Mouse (Mus musculus): ENCODE results near the gene Alg12. TPM values are rescaled to one million over a fixed set of nuclear protein-coding genes. Genes with fewer than 3 reads are reported as not detected.
"Not testable (repeated sequence)": the region's sequence is repeated elsewhere in the genome, so short reads cannot be mapped to it uniquely, and the experiment has no call there.

Gene Alg12
- total RNA-seq, 2 experiments from 2014 or later: 10.3 to 18.2 TPM

DNA sequence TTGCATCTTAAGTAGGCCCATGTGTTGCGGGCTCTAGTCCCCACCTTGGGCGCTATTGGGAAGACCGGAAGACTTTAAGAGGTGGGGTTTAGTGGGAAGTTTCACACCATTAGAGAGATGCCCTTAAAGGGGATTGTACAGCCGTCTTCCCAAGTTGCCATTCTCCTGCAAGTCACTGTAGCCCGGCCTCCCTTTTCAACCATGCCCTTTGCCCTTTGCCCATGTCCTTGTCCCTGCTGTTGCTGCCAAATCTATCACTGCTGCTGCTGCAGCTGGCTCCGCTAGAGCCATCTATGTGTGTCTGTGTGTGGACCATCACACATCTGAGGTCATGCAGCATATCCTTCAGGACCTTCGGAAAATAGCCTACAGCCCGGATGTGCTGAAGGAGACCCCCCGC is 13.4 kb upstream of the Alg12 start:
- ATAC-seq (replicated peaks; ENCODE audit: poor library complexity): no peak

GRCm38 (mm10) chr15:88831482-88831881 is 12.4 kb upstream of the Alg12 start:
- ATAC-seq (replicated peaks; ENCODE audit: poor library complexity): no peak

GRCm38 (mm10) chr15:88830696-88831095 is 11.6 kb upstream of the Alg12 start:
- no peak for ATAC-seq (replicated peaks; ENCODE audit: poor library complexity)

- ATAC-seq (replicated peaks; ENCODE audit: poor library complexity): no peak
Observed at GRCm38 (mm10) chr15:88829791-88830440, 10.8 kb upstream of the Alg12 start.

DNA sequence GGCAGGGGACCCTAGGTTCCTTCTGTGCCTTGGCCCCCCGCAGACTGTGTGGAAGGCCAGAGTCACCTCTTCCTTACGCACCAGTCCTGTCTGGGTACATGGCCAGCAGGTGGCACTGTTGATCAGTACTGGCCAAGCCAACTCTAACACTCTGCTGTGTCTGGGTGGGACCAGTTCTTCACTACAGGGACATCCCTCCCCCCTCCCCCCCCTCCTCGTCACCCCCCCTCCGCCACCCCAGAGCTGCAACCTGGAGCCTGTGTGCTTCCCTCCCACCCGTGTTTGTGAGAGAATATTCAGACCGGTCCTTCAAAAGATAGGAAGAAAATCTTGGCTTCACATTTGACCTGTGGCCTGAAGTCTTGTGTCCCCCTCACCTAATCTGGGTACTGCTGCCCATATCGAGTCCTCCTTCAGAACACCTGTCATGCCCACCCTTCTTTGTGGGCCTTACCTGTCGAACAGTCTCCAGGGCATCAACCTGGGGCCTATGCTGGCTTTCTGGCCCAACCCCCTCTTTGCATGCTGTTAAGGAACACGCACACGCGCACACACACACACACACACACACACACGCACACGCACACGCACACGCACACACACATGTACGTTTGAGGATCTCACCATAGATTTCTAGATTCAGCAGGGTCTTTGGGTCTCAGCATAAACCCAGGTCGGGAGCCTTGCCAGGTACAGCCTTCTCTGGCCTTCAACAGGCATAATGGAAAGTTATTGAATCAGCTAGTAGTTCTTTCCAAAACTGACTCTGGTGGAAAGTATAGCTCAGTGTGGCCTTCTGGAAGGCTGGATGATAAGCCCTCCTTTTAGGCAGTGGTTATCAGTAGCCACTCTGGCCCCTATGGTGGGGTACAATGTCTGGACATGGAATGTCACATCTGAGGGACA is 9.9 kb upstream of the Alg12 start:
- peak; percentile 91 for ATAC-seq (replicated peaks; ENCODE audit: poor library complexity)

GRCm38 (mm10) chr15:88827991-88828799 is 9.1 kb upstream of the Alg12 start:
- peak; percentile 90 for ATAC-seq (replicated peaks; ENCODE audit: poor library complexity)

DNA sequence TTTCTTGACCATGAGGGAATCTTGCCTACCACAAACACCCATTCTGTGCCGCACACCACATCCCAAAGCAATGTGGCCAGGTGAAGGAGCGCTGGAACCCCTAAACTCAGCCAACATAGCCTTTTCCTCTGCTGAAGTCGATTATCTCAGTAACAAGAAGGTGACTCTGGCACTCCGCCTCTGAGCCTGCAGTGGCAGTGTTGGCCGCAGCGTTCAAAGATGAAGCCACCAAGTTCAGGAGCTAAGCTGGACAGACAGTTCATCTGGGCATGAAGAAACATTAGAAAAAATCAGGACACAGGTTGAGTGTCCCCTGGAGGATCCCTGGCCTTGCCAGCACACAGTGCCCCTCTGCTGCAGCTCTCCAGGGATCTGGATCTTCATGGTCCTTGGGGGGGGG is 8.3 kb upstream of the Alg12 start:
- no peak for ATAC-seq (replicated peaks; ENCODE audit: poor library complexity)

GRCm38 (mm10) chr15:88823376-88823775 is 4.3 kb upstream of the Alg12 start:
- ATAC-seq (replicated peaks; ENCODE audit: poor library complexity): no peak

- no peak for ATAC-seq (replicated peaks; ENCODE audit: poor library complexity)
Observed at GRCm38 (mm10) chr15:88822513-88822912, 3.4 kb upstream of the Alg12 start.

DNA sequence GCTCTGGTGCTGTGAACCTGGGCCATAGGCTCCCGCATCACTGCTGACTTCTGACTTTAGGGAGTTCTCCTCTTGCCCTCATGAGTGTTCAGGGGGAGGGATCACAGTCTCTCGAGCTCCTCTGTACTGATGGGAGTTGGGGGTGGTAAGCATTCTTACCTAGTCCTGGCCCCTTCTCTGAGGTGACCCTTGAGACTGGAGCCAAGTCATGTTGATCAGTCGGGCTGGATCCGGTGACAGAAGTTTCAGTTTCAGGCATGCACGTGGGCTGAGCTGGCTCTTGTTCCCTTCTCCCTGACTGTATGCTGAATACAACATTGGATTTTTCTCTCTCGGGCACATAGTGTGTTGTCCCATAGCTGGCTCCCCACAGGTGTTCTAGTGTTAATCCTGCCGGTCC is 2.3 kb upstream of the Alg12 start:
- ATAC-seq (replicated peaks; ENCODE audit: poor library complexity): no peak

DNA sequence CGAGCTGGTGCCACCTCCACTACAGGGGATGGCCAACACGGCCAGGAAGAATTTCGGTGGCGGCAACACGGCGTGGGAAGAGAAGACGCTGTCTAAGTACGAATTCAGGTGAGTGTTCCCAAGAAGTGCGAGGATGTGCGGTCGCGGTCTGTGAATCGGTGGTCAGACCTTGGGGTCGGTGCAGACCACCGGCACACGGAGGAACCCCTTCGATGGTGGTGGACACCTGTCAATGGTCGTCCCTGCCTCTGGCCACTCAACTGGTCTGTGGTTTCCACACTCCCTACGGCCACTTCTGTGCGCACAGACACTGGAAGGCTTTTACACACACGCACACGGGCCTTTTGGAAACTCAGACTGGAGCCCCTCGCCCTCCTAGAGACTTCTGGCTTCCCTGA is 787 bp upstream of the Alg12 start:
- no peak for ATAC-seq (replicated peaks; ENCODE audit: poor library complexity)

- peak; percentile 5; the same call in 1 of the 2 replicates for ATAC-seq (replicated peaks; ENCODE audit: poor library complexity)
Observed at GRCm38 (mm10) chr15:88815196-88815700, 3.9 kb downstream of the Alg12 start.

DNA sequence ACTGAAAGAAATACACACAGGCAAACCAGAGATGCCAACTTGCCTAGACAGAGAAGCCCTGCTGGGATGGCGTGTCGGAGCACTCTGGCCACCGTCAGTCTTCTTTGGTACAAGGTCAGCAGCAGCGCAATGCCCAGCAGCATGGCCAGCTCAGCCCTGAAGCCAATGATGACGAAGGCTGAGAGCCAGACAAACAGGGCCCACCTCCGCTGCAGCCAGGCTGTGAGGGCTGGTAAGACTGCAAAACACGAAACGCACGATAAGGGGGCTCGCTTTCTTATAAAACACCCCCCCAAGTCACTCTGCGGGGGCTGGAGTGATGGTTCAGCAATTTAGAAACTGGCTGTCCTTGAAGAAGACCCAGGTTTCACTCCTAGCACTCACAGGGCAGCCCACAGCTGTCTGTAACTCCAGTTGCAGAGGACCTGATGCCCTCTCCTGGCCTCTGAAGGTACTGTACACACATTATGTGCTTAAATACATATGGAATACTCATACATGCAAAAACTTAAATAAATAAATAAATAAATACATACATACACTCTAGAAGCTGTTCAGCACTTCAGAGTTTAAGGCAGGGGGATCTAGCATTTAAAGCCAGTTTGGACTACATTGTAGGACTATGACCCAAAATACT is 4.6 kb downstream of the Alg12 start:
- no peak for ATAC-seq (replicated peaks; ENCODE audit: poor library complexity)

DNA sequence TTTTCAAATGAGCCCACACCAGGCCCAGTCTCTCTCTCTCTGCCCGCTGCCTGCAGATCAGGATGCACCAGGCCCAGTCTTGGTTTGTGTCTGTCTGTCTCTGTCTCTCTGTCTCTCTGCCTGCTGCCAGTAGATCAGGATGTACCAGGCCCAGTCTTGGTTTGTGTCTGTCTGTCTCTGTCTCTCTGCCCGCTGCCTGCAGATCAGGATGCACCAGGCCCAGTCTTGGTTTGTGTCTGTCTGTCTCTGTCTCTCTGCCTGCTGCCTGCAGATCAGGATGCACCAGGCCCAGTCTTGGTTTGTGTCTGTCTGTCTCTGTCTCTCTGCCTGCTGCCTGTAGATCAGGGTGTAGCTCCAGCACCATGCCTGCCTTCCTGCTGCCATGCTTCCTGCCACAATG is 5.2 kb downstream of the Alg12 start:
- not testable (repeated sequence) for ATAC-seq (replicated peaks; ENCODE audit: poor library complexity)

DNA sequence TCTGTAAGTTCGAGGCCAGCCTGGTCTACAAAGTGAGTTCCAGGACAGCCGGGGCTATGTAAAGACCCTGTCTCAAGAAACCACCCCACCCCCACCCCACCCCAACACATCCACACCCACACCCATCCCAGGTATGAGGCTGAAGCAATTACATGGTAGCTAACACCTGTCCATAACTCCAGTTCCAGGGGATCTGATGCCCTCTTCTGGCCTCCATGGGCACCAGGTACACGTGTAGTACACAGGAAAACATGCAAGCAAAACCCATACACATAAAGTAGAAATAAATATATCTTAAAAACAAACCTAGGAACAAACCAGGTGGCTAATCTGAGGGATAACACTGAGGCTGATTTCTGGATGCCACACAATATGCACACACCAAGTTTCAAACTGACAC is 5.9 kb downstream of the Alg12 start:
- no peak for ATAC-seq (replicated peaks; ENCODE audit: poor library complexity)

- ATAC-seq (replicated peaks; ENCODE audit: poor library complexity): no peak
Observed at GRCm38 (mm10) chr15:88810369-88810768, 8.7 kb downstream of the Alg12 start.

- no peak for ATAC-seq (replicated peaks; ENCODE audit: poor library complexity)
Observed at GRCm38 (mm10) chr15:88808121-88808520, 11.0 kb downstream of the Alg12 start.

- ATAC-seq (replicated peaks; ENCODE audit: poor library complexity): peak; percentile 42; the same call in 1 of the 2 replicates
Observed at GRCm38 (mm10) chr15:88802348-88802747, 16.8 kb downstream of the Alg12 start.

DNA sequence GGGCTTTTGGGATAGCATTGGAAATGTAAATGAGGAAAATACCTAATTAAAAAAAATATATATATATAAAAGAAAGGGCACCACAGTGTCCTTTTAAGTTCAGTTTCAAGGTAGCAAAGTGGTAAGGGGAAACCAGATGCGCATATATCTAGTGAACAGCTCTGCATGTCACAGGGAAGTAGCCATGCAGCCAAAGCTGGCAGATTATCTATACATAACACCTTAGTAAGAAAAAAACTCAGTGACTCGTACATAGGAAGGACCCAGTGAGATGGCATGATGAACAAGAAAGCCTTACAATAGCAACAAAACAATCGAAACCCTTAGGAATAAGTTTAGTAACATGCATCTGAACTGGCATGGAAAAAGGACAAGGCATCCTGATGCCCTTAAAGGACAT is 17.2 kb downstream of the Alg12 start:
- ATAC-seq (replicated peaks; ENCODE audit: poor library complexity): no peak

GRCm38 (mm10) chr15:88800921-88801354 is 18.2 kb downstream of the Alg12 start:
- no peak for ATAC-seq (replicated peaks; ENCODE audit: poor library complexity)

- ATAC-seq (replicated peaks; ENCODE audit: poor library complexity): no peak
Observed at GRCm38 (mm10) chr15:88799950-88800371, 19.2 kb downstream of the Alg12 start.
